Mouse (Mus musculus) spleen, postnatal 0 days (tissue): ENCODE measurements around the gene Senp8. TPM values are rescaled to one million over a fixed set of nuclear protein-coding genes. Genes with fewer than 3 reads are reported as not detected.

Experiments used
- polyA plus RNA-seq: library from polyadenylated mRNA; unstranded; fragments of >200 nt; fragmentation: Nextera tagmentation; extraction: Ambion mirVana; gene quantifications from 2 replicates; pipeline ENCODE4 v1.2.1, GENCODE M21; 2015

Senp8 gene
- polyA plus RNA-seq, result 2.9 and 3.2 TPM in 2 replicates

DNA sequence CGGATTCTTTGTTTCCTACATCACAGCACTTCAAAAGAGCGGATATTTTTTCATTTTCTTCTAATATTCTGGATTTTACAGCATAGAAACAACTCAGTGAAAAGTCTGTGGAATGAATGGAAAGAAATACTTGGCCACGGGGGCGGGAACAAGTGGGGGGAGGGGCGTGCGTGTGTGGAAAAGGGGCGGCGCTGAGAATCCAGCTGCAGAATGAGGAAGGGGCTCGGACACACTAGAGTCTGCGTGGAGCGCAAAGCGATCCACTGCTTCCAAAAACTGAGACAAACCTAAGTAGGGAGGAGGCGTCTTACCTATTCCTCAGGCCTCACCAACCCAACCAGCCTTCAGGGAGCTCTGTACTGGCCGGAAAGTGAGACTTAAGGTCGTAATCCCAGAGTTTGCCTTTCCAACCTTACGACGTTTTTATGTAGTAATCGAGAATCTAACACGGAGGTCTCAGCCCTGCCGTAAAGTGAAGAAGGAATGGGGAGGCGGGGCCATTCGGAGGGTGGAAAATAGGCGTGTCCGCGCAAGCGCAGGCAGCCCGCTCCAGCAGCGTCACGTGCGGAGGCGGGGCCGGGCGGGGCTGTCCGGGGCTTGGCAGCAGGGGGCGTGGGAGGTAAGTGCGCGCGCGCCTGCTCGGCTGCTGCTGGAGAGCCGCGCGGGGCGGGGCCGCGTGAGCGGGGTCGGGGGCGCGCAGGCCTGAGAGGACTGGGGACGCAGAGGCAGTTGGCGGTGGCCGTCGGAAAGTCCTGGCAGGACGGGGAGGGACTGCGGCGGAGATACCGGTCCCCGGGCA is at the start of gene Senp8, which contains the start of gene Myo9a:
TSS of gene Senp8 (minus strand) at position 444 of the 799 bp plus-strand sequence.
TSS of gene Myo9a (plus strand) at position 630 of the 799 bp plus-strand sequence.

Other genes starting within 250 kb of the Senp8 start
- gene Hexa, start 211.2 kb downstream of the Senp8 start, polyA plus RNA-seq, result 36.1 and 49.6 TPM in 2 replicates
- 0.58 and 0.84 TPM in 2 replicates for gene Tmem202, start 210.9 kb downstream of the Senp8 start, polyA plus RNA-seq
- 0.07 TPM in 1 of 2 replicates, not detected in the other for gene Celf6, start 172.8 kb downstream of the Senp8 start, polyA plus RNA-seq
- 6.9 and 9.8 TPM in 2 replicates for gene Parp6, start 133.4 kb downstream of the Senp8 start, polyA plus RNA-seq
- 194 and 254 TPM in 2 replicates for gene Pkm, start 94.3 kb downstream of the Senp8 start, polyA plus RNA-seq
- 0.67 and 0.71 TPM in 2 replicates for gene Gramd2, start 70.6 kb downstream of the Senp8 start, polyA plus RNA-seq
- 5.5 and 7.1 TPM in 2 replicates for gene Myo9a, start 186 bp upstream of the Senp8 start, polyA plus RNA-seq
- 0.11 TPM in 1 of 2 replicates, not detected in the other for gene Nr2e3, start 209.9 kb upstream of the Senp8 start, polyA plus RNA-seq